Mouse (Mus musculus) liver, postnatal 0 days (tissue): ENCODE data around the gene Nat14. TPM values are rescaled to one million over a fixed set of nuclear protein-coding genes. Genes with fewer than 3 reads are reported as not detected.

ENCODE experiments used
- ATAC-seq: fragments of 200-750 bp; cut with Nextera tagmentation; 2 replicates; pipeline ENCODE4 v1.8.0; 2017; ENCODE audit warnings: mild to moderate bottlenecking, moderate library complexity
- DNase-seq: peaks from one replicate; pipeline ENCODE4 v3.0.0-alpha.2; 2016
- H3K27ac ChIP-seq: fragments of 300-500 bp; sonication (generic); 2 replicates; pipeline ENCODE4 v1.5.1; 2014; ENCODE audit warnings: antibody characterized with exemption, moderate library complexity, mild to moderate bottlenecking, low read depth
- H3K27me3 ChIP-seq: fragments of 300-500 bp; sonication (generic); 2 replicates; pipeline ENCODE4 v1.6.1; 2014; ENCODE audit warnings: low read length, control low read depth, mixed read lengths; ENCODE audit not compliant: insufficient read depth
- H3K36me3 ChIP-seq: fragments of 300-500 bp; sonication (generic); replicated peaks from 2 replicates; pipeline ENCODE4 v1.6.1; 2014; ENCODE audit warnings: mild to moderate bottlenecking, control low read depth, low read length, moderate library complexity, mixed read lengths; ENCODE audit not compliant: insufficient read depth
- H3K4me1 ChIP-seq: fragments of 300-500 bp; sonication (generic); 2 replicates; pipeline ENCODE4 v1.6.1; 2014; ENCODE audit warnings: antibody characterized with exemption, mild to moderate bottlenecking, control low read depth; ENCODE audit not compliant: insufficient read depth
- H3K4me2 ChIP-seq: fragments of 300-500 bp; sonication (generic); 2 replicates; pipeline ENCODE4 v1.6.1; 2014; ENCODE audit warnings: low read depth, mild to moderate bottlenecking, low read length, moderate library complexity, mixed read lengths
- H3K4me3 ChIP-seq: fragments of 300-500 bp; sonication (generic); 2 replicates; pipeline ENCODE4 v1.5.1; 2014; ENCODE audit warnings: low read depth, low read length
- H3K9ac ChIP-seq: fragments of 300-500 bp; sonication (generic); replicated peaks from 2 replicates; pipeline ENCODE4 v1.6.1; 2014; ENCODE audit warnings: mild to moderate bottlenecking, moderate library complexity
- H3K9me3 ChIP-seq: fragments of 300-500 bp; sonication (generic); 2 replicates; pipeline ENCODE4 v1.6.1; 2016; ENCODE audit warnings: mild to moderate bottlenecking, control low read depth, low read length, mixed read lengths
- CTCF ChIP-seq: sonication (generic); IDR thresholded peaks from 2 replicates; pipeline ENCODE4 v1.5.1; 2016; ENCODE audit warnings: antibody characterized with exemption, low read depth
- EP300 ChIP-seq: IDR thresholded peaks from 2 replicates; pipeline ENCODE4 v1.6.1; 2016; ENCODE audit warnings: antibody characterized with exemption, low read depth, mild to moderate bottlenecking
- WGBS: fragments of 180-500 bp; shearing (Covaris S2); extraction: QIAGEN DNeasy Blood & Tissue Kit; methylation state at CpG from one replicate; pipeline ENCODE4 v1.1.7; 2014; ENCODE audit not compliant: insufficient replicate concordance; 5-methylcytosine and 5-hydroxymethylcytosine counted together
- polyA plus RNA-seq: library from polyadenylated mRNA; unstranded; fragments of >200 nt; fragmentation: Nextera tagmentation; extraction: Ambion mirVana; gene quantifications from 2 replicates; pipeline ENCODE4 v1.2.1, GENCODE M21; 2015

Nat14 gene
- polyA plus RNA-seq, 1 experiment from 2014 or later: 0.20 TPM

DNA sequence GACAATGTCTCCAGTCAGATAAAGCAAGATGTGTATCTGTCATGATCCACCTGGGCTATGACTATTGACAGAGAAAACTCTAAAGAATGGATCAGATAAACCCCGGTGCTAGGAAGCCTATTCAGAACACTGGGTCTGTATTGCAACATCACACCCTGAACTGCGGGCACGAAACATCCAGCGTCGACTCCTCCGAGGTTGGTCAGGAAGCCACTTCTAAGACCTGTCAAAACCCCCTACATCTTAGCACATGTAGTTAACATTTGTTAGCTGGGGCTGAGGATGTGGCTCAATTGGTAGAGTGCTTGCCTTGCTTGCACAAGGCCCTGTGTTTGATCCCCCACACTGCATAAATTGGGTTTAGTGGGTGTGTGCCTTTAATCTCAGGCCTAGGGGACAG is 26.6 kb downstream of the Nat14 start:
- Histone ChIP-seq H3K9ac (no peak overlapping the region), H3K27ac (no peak overlapping the region), H3K4me1 (peaks cover 1% of the 10 kb centered on the region; the same call in 1 of the 2 replicates), H3K9me3 (no peaks in the 10 kb centered on the region), H3K36me3 (no peaks in the 10 kb centered on the region), H3K27me3 (no peaks in the 10 kb centered on the region), H3K4me2 (no peak overlapping the region), H3K4me3 (no peak overlapping the region)
- 43% methylated on average over 6 of the region's 6 CpGs for WGBS
- TF ChIP-seq CTCF (no peak), EP300 (no peak)
- no peak for DNase-seq
- ATAC-seq: no peak

- WGBS: 73% methylated on average over 19 of the region's 19 CpGs
- Histone ChIP-seq H3K27ac (no peak overlapping the region), H3K4me3 (no peak overlapping the region), H3K9me3 (no peaks in the 10 kb centered on the region), H3K27me3 (no peaks in the 10 kb centered on the region), H3K36me3 (no peaks in the 10 kb centered on the region), H3K4me2 (no peak overlapping the region), H3K4me1 (no peaks in the 10 kb centered on the region), H3K9ac (no peak overlapping the region)
- no peak for ATAC-seq
- DNase-seq: no peak
- TF ChIP-seq EP300 (no peak), CTCF (no peak)
Measured at GRCm38 (mm10) chr7:4950561-4951342, 28.9 kb downstream of the Nat14 start.

GRCm38 (mm10) chr7:4953815-4954445 is 32.1 kb downstream of the Nat14 start:
- Histone ChIP-seq H3K36me3 (no peaks in the 10 kb centered on the region), H3K4me3 (no peak overlapping the region), H3K9me3 (no peaks in the 10 kb centered on the region), H3K9ac (no peak overlapping the region), H3K27me3 (no peaks in the 10 kb centered on the region), H3K4me2 (no peak overlapping the region), H3K4me1 (no peaks in the 10 kb centered on the region), H3K27ac (no peak overlapping the region)
- TF ChIP-seq EP300: no peak
- no peak for TF ChIP-seq CTCF
- 36% methylated on average over 10 of the region's 10 CpGs for WGBS
- ATAC-seq (no peak), DNase-seq (no peak)

DNA sequence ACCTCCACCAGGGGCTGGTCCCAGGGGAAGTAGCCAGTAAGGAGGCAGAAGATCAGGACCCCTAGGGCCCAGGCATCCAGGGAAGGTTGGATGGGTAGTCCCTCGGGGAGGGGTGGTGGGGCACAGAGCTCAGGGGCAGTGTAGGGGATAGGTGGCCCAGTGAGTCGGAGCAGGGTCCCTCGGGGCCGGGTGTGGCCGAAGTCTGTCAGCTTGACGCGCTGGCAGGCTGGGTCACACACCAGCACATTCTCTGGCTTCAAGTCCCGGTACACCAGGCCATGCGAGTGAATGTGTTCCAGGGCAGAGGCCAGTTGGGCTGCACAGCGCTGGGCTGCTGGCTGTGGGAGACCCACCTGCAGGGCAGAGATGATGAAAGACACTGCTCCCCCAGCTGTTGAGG is 35.5 kb downstream of the Nat14 start:
- ATAC-seq (no peak), DNase-seq (no peak)
- Histone ChIP-seq H3K4me3 (no peak overlapping the region), H3K27me3 (no peaks in the 10 kb centered on the region), H3K27ac (no peak overlapping the region), H3K9me3 (no peaks in the 10 kb centered on the region), H3K36me3 (no peaks in the 10 kb centered on the region), H3K4me2 (no peak overlapping the region), H3K4me1 (no peaks in the 10 kb centered on the region), H3K9ac (no peak overlapping the region)
- WGBS: 77% methylated on average over 10 of the region's 10 CpGs
- TF ChIP-seq CTCF (no peak), EP300 (no peak)

GRCm38 (mm10) chr7:4963527-4963926 is 41.7 kb downstream of the Nat14 start:
- Histone ChIP-seq H3K27me3 (no peaks in the 10 kb centered on the region), H3K9ac (no peak overlapping the region), H3K4me2 (no peak overlapping the region), H3K9me3 (no peaks in the 10 kb centered on the region), H3K4me1 (no peaks in the 10 kb centered on the region), H3K27ac (no peak overlapping the region), H3K36me3 (no peaks in the 10 kb centered on the region), H3K4me3 (no peak overlapping the region)
- 58% methylated on average over 5 of the region's 5 CpGs for WGBS
- ATAC-seq: no peak
- TF ChIP-seq CTCF (no peak), EP300 (no peak)
- no peak for DNase-seq

- H3K27ac ChIP-seq: no peak within 1 kb of the TSS
- no peak for TF ChIP-seq EP300
- peak; percentile 79 for TF ChIP-seq CTCF
- no peaks in the 10 kb centered on the region for H3K36me3 ChIP-seq
- peak; percentile 84 for DNase-seq
- WGBS: 3% methylated on average over 10 of the region's 10 CpGs
- H3K9me3 ChIP-seq: no peaks in the 10 kb centered on the region
- H3K9ac ChIP-seq: no peak within 1 kb of the TSS
- H3K4me1 ChIP-seq: no peaks in the 10 kb centered on the region
- peak; percentile 89 for ATAC-seq
- no peaks in the 10 kb centered on the region for H3K27me3 ChIP-seq
- no peak within 1 kb of the TSS for H3K4me3 ChIP-seq
- peak within 1 kb of the TSS; percentile 24; the same call in 1 of the 2 replicates for H3K4me2 ChIP-seq
Measured at GRCm38 (mm10) chr7:4964272-4964671, 42.4 kb downstream of the Nat14 start, which contains the start of gene Sbk2. Sbk2 (minus strand) TSS chr7:4964406.
